Mouse (Mus musculus) MEL (cell line): ENCODE results near the gene Clec4f. TPM values are rescaled to one million over a fixed set of nuclear protein-coding genes. Genes with fewer than 3 reads are reported as not detected.

Source experiments
- DNase-seq: peaks from one replicate; pipeline ENCODE4 v3.0.0; 2011; ENCODE audit warnings: low read depth, low spot score
- H3K27ac ChIP-seq: 2 replicates; pipeline ENCODE4 v1.5.1; 2012; ENCODE audit warnings: low read depth, mild to moderate bottlenecking, control low read depth, low read length, moderate library complexity; ENCODE audit not compliant: control insufficient read depth
- H3K27me3 ChIP-seq, 2 experiments: fragments of 150-350 bp in 1 of 2; sonication (generic) in 1 of 2; 2 replicates each; pipeline ENCODE4 v1.6.1; 2012; ENCODE audit warnings: low read length in 2 of 2, mild to moderate bottlenecking in 2 of 2, improper control_type of control experiment in 1 of 2, moderate library complexity in 1 of 2; ENCODE audit not compliant: insufficient read depth in 2 of 2, control insufficient read depth in 1 of 2
- H3K36me3 ChIP-seq, 2 experiments: 2 replicates each; pipeline ENCODE4 v1.6.1; 2012 to 2014; ENCODE audit warnings: low read length in 2 of 2, improper control_type of control experiment in 1 of 2, inconsistent platforms in 1 of 2, mild to moderate bottlenecking in 1 of 2; ENCODE audit not compliant: insufficient read depth in 2 of 2, control insufficient read depth in 1 of 2
- H3K4me1 ChIP-seq, 2 experiments: fragments of 150-350 bp in 1 of 2; sonication (generic) in 1 of 2; 2 replicates each; pipeline ENCODE4 v1.6.1; 2012; ENCODE audit warnings: low read length in 2 of 2, improper control_type of control experiment in 1 of 2, mild to moderate bottlenecking in 1 of 2; ENCODE audit not compliant: insufficient read depth in 2 of 2, control insufficient read depth in 1 of 2
- H3K4me3 ChIP-seq, 2 experiments: fragments of 150-350 bp in 1 of 2; sonication (generic) in 1 of 2; 2 replicates each; pipeline ENCODE4 v1.5.1; 2012; ENCODE audit warnings: low read depth in 2 of 2, low read length in 2 of 2, mild to moderate bottlenecking in 2 of 2, moderate library complexity in 2 of 2, control low read depth in 1 of 2, improper control_type of control experiment in 1 of 2; ENCODE audit not compliant: control insufficient read depth in 1 of 2, insufficient read depth in 1 of 2
- H3K79me2 ChIP-seq: 2 replicates; pipeline ENCODE4 v1.6.1; 2012; ENCODE audit warnings: mild to moderate bottlenecking, low read length, moderate library complexity; ENCODE audit not compliant: control insufficient read depth, poor library complexity, insufficient read depth
- H3K9ac ChIP-seq: 2 replicates; pipeline ENCODE4 v1.6.1; 2012; ENCODE audit warnings: low read depth, mild to moderate bottlenecking, control low read depth, low read length, moderate library complexity; ENCODE audit not compliant: control insufficient read depth, poor library complexity, severe bottlenecking
- H3K9me3 ChIP-seq: fragments of 150-350 bp; sonication (generic); replicated peaks from 2 replicates; pipeline ENCODE4 v1.6.1; 2012; ENCODE audit warnings: mild to moderate bottlenecking, low read length, improper control_type of control experiment, moderate library complexity; ENCODE audit not compliant: insufficient read depth
- BHLHE40 ChIP-seq: IDR thresholded peaks from 2 replicates; pipeline ENCODE4 v1.6.1; 2012; ENCODE audit warnings: low read depth, mild to moderate bottlenecking, inconsistent platforms, low read length, improper control_type of control experiment, borderline replicate concordance
- CTCF ChIP-seq, 3 experiments: IDR thresholded peaks in 2 of 3; conservative IDR thresholded peaks in 1 of 3; 2 replicates each; pipeline ENCODE4 v1.5.1; 2011 to 2012; ENCODE audit warnings: low read length in 3 of 3, low read depth in 2 of 3, mild to moderate bottlenecking in 2 of 3, improper control_type of control experiment in 1 of 3, inconsistent platforms in 1 of 3, mixed read lengths in 1 of 3, moderate library complexity in 1 of 3; ENCODE audit not compliant: control insufficient read depth in 1 of 3, insufficient read depth in 1 of 3, poor library complexity in 1 of 3, severe bottlenecking in 1 of 3
- ELF1 ChIP-seq: IDR thresholded peaks from 2 replicates; pipeline ENCODE4 v1.6.1; 2014; ENCODE audit warnings: low read depth, mild to moderate bottlenecking, inconsistent platforms, low read length, improper control_type of control experiment, moderate library complexity
- ETS1 ChIP-seq: IDR thresholded peaks from 2 replicates; pipeline ENCODE4 v1.6.1; 2012; ENCODE audit warnings: low read depth, mild to moderate bottlenecking, inconsistent platforms, low read length, improper control_type of control experiment, moderate library complexity
- GATA1 ChIP-seq: IDR thresholded peaks from 2 replicates; pipeline ENCODE4 v1.6.1; 2011; ENCODE audit warnings: low read depth, low read length, improper control_type of control experiment
- HCFC1 ChIP-seq: IDR thresholded peaks from 2 replicates; pipeline ENCODE4 v1.6.1; 2012; ENCODE audit warnings: low read depth, mild to moderate bottlenecking, inconsistent platforms, low read length, improper control_type of control experiment, moderate library complexity
- JUND ChIP-seq: IDR thresholded peaks from 2 replicates; pipeline ENCODE4 v1.6.1; 2011; ENCODE audit warnings: low read depth, mild to moderate bottlenecking, improper control_type of control experiment, low read length
- KAT2A ChIP-seq: conservative IDR thresholded peaks from 2 replicates; pipeline ENCODE4 v1.6.1; 2012; ENCODE audit warnings: low read depth, low read length, improper control_type of control experiment, inconsistent platforms
- MAFK ChIP-seq: IDR thresholded peaks from 2 replicates; pipeline ENCODE4 v1.6.1; 2011; ENCODE audit warnings: low read depth, mild to moderate bottlenecking, low read length, improper control_type of control experiment, borderline replicate concordance
- MAZ ChIP-seq: IDR thresholded peaks from 2 replicates; pipeline ENCODE4 v1.6.1; 2012; ENCODE audit warnings: low read depth, mild to moderate bottlenecking, inconsistent platforms, low read length, improper control_type of control experiment
- MEF2A ChIP-seq: IDR thresholded peaks from 2 replicates; pipeline ENCODE4 v1.6.1; 2014; ENCODE audit warnings: low read depth, mild to moderate bottlenecking, inconsistent platforms, low read length, improper control_type of control experiment; ENCODE audit not compliant: poor library complexity, insufficient replicate concordance, severe bottlenecking; ENCODE audit errors: extremely low read depth
- MXI1 ChIP-seq: IDR thresholded peaks from 2 replicates; pipeline ENCODE4 v1.6.1; 2011; ENCODE audit warnings: mild to moderate bottlenecking, low read depth, low read length, improper control_type of control experiment
- NELFE ChIP-seq: IDR thresholded peaks from 2 replicates; pipeline ENCODE4 v1.6.1; 2011; ENCODE audit warnings: low read depth, low read length, improper control_type of control experiment
- NRF1 ChIP-seq: IDR thresholded peaks from 2 replicates; pipeline ENCODE4 v1.6.1; 2014; ENCODE audit warnings: low read depth, mild to moderate bottlenecking, inconsistent platforms, low read length, improper control_type of control experiment, moderate library complexity; ENCODE audit not compliant: poor library complexity, insufficient read depth, severe bottlenecking
- POLR2A ChIP-seq, 2 experiments: IDR thresholded peaks; 2 replicates each; pipeline ENCODE4 v1.6.1; 2011 to 2012; ENCODE audit warnings: low read length in 2 of 2, mild to moderate bottlenecking in 2 of 2, control low read depth in 1 of 2, improper control_type of control experiment in 1 of 2, low read depth in 1 of 2, moderate library complexity in 1 of 2; ENCODE audit not compliant: control insufficient read depth in 1 of 2, insufficient read depth in 1 of 2, poor library complexity in 1 of 2
- POLR2AphosphoS2 ChIP-seq: IDR thresholded peaks from 2 replicates; pipeline ENCODE4 v1.6.1; 2011; ENCODE audit warnings: low read length, improper control_type of control experiment
- RAD21 ChIP-seq: IDR thresholded peaks from 2 replicates; pipeline ENCODE4 v1.6.1; 2011; ENCODE audit warnings: mild to moderate bottlenecking, low read depth, low read length, improper control_type of control experiment
- RCOR1 ChIP-seq: IDR thresholded peaks from 2 replicates; pipeline ENCODE4 v1.6.1; 2012; ENCODE audit warnings: low read depth, mild to moderate bottlenecking, inconsistent platforms, low read length, improper control_type of control experiment
- SMC3 ChIP-seq: IDR thresholded peaks from 2 replicates; pipeline ENCODE4 v1.6.1; 2011; ENCODE audit warnings: low read depth, low read length, improper control_type of control experiment
- TBP ChIP-seq: IDR thresholded peaks from 2 replicates; pipeline ENCODE4 v1.8.0; 2011; ENCODE audit warnings: low read depth, low read length, improper control_type of control experiment
- TCF12 ChIP-seq: IDR thresholded peaks from 2 replicates; pipeline ENCODE4 v1.6.1; 2014; ENCODE audit warnings: low read depth, mild to moderate bottlenecking, inconsistent platforms, low read length, improper control_type of control experiment, moderate library complexity
- UBTF ChIP-seq: IDR thresholded peaks from 2 replicates; pipeline ENCODE4 v1.6.1; 2012; ENCODE audit warnings: low read depth, mild to moderate bottlenecking, inconsistent platforms, low read length, improper control_type of control experiment, moderate library complexity, borderline replicate concordance; ENCODE audit not compliant: insufficient read depth
- ZC3H11A ChIP-seq: IDR thresholded peaks from 2 replicates; pipeline ENCODE4 v1.6.1; 2012; ENCODE audit warnings: low read depth, mild to moderate bottlenecking, inconsistent platforms, low read length, improper control_type of control experiment
- ZMIZ1 ChIP-seq: IDR thresholded peaks from 2 replicates; pipeline ENCODE4 v1.6.1; 2012; ENCODE audit warnings: low read depth, mild to moderate bottlenecking, inconsistent platforms, low read length, improper control_type of control experiment, moderate library complexity
- polyA plus RNA-seq, 2 experiments: library from polyadenylated mRNA; stranded (reverse) in 1 of 2; unstranded in 1 of 2; fragments of >175 nt in 1 of 2; fragments of >200 nt in 1 of 2; gene quantifications; 2 replicates each; pipeline versions ENCODE4 v1.2.1 to v1.2.4; 2012; ENCODE audit warnings: low replicate concordance in 2 of 2, low read depth in 1 of 2; ENCODE audit not compliant: insufficient read length in 2 of 2, insufficient read depth in 1 of 2, missing spikeins in 1 of 2
- total RNA-seq: library from RNA; depleted of rRNA; stranded (reverse); fragments of 300-350 nt; gene quantifications from 2 replicates; pipeline ENCODE4 v1.2.3, GENCODE M21; 2012

Gene Clec4f
- total and polyA plus RNA-seq, 3 experiments = not detected

DNA sequence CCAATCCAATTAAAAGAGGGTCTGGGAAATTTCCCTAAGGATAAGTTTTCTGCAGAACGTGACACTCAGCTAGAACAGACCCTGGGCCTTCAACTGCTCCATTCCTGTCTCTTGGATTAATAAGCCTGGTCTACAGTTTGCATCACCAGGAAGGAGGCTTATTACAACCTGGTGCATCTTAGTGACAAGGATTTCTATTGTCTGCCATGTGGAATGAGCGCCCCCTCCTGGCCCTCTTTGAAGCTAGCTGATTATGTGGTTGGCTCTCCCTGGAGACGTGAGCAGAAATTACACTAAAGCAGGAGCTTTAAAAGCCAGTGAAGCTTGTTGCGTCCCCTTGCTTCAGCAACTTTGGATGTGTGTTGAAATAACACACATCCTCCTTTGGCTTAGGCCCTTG is 17.4 kb upstream of the Clec4f start:
- Histone ChIP-seq H3K9me3 (no peaks in the 10 kb centered on the region), H3K9ac (no peak overlapping the region), H3K4me1 (no peaks in the 10 kb centered on the region), H3K36me3 (no peaks in the 10 kb centered on the region), H3K79me2 (no peaks in the 10 kb centered on the region), H3K27me3 (peaks cover 4 to 8% of the 10 kb centered on the region in 2 experiments)
- no peak for TF ChIP-seq POLR2A (IDR thresholded peaks at IDR 0.05; ENCODE audit: control insufficient read depth in 1 of 2, insufficient read depth in 1 of 2, low read depth in 1 of 2, low read length in 2 of 2, poor library complexity in 1 of 2)
- TF ChIP-seq TBP = no peak
- peak; percentile 55 for TF ChIP-seq ZC3H11A
- TF ChIP-seq HCFC1 = no peak
- no peak for TF ChIP-seq GATA1
- TF ChIP-seq MAFK = no peak
- peak; percentile 86 for TF ChIP-seq RAD21
- no peak for TF ChIP-seq KAT2A
- peak; percentile 72 for TF ChIP-seq SMC3
- TF ChIP-seq ZMIZ1 = no peak
- no peak for TF ChIP-seq MEF2A
- peak; percentile 85 to 92 (median 86) for TF ChIP-seq CTCF (IDR thresholded peaks at IDR 0.05 in 2 of 3, conservative IDR thresholded peaks at IDR 0.05 in 1 of 3; ENCODE audit: control insufficient read depth in 1 of 3, insufficient read depth in 1 of 3, low read depth in 2 of 3, low read length in 3 of 3, poor library complexity in 1 of 3, severe bottlenecking in 1 of 3)
- TF ChIP-seq ETS1 = no peak
- TF ChIP-seq POLR2AphosphoS2 = no peak
- TF ChIP-seq BHLHE40 = no peak
- TF ChIP-seq NRF1 = no peak
- no peak for TF ChIP-seq ELF1
- TF ChIP-seq MAZ = no peak
- no peak for TF ChIP-seq MXI1
- TF ChIP-seq TCF12 = no peak
- no peak for TF ChIP-seq UBTF
- TF ChIP-seq RCOR1 = no peak
- TF ChIP-seq NELFE = no peak
- no peak for TF ChIP-seq JUND
- TF ChIP-seq, all 39 proteins: peak for 4
- peak; percentile 77 for DNase-seq
- no peak overlapping the region for H3K4me3 ChIP-seq
- no peak overlapping the region for H3K27ac ChIP-seq
